Mouse (Mus musculus) midbrain, embryonic 14.5 days (tissue): ENCODE measurements around the gene Serpina3n. TPM values are rescaled to one million over a fixed set of nuclear protein-coding genes. Genes with fewer than 3 reads are reported as not detected.
"Not testable (repeated sequence)": the region's sequence is repeated elsewhere in the genome, so short reads cannot be mapped to it uniquely, and the experiment has no call there.

Experiments used
- ATAC-seq: fragments of 200-750 bp; cut with Nextera tagmentation; 2 replicates; pipeline ENCODE4 v1.8.0; 2017; ENCODE audit warnings: moderate number of reproducible peaks, moderate library complexity; ENCODE audit not compliant: low FRiP score, low TSS enrichment
- DNase-seq: peaks from one replicate; pipeline ENCODE4 v3.0.0-alpha.2; 2015
- H3K27ac ChIP-seq: fragments of 300-500 bp; sonication (generic); replicated peaks from 2 replicates; pipeline ENCODE4 v1.5.1; 2014; ENCODE audit warnings: mild to moderate bottlenecking, low read depth, low read length, moderate library complexity
- H3K27me3 ChIP-seq: fragments of 300-500 bp; sonication (generic); 2 replicates; pipeline ENCODE4 v1.6.1; 2014; ENCODE audit warnings: low read length, control low read depth, mixed read lengths; ENCODE audit not compliant: control insufficient read depth, insufficient read depth
- H3K36me3 ChIP-seq: fragments of 300-500 bp; sonication (generic); 2 replicates; pipeline ENCODE4 v1.6.1; 2014; ENCODE audit warnings: low read length, control low read depth; ENCODE audit not compliant: control insufficient read depth, insufficient read depth
- H3K4me1 ChIP-seq: fragments of 300-500 bp; sonication (generic); 2 replicates; pipeline ENCODE4 v1.6.1; 2014; ENCODE audit warnings: mild to moderate bottlenecking, antibody characterized with exemption, low read length, control low read depth; ENCODE audit not compliant: control insufficient read depth, insufficient read depth
- H3K4me2 ChIP-seq: fragments of 300-500 bp; sonication (generic); 2 replicates; pipeline ENCODE4 v1.6.1; 2014; ENCODE audit warnings: mild to moderate bottlenecking, low read length, moderate library complexity
- H3K4me3 ChIP-seq: fragments of 300-500 bp; sonication (generic); replicated peaks from 2 replicates; pipeline ENCODE4 v1.5.1; 2014; ENCODE audit warnings: low read depth, low read length
- H3K9ac ChIP-seq: fragments of 300-500 bp; sonication (generic); replicated peaks from 2 replicates; pipeline ENCODE4 v1.6.1; 2014; ENCODE audit warnings: mild to moderate bottlenecking, low read length, moderate library complexity
- H3K9me3 ChIP-seq: fragments of 300-500 bp; sonication (generic); 2 replicates; pipeline ENCODE4 v1.6.1; 2016; ENCODE audit warnings: low read length, control low read depth, mixed read lengths; ENCODE audit not compliant: control insufficient read depth
- WGBS: fragments of 180-500 bp; shearing (Covaris S2); extraction: QIAGEN DNeasy Blood & Tissue Kit; methylation state at CpG from one replicate; pipeline ENCODE4 v1.1.7; 2014; 5-methylcytosine and 5-hydroxymethylcytosine counted together
- polyA plus RNA-seq: library from polyadenylated mRNA; unstranded; fragments of >200 nt; fragmentation: Nextera tagmentation; extraction: Ambion mirVana; gene quantifications from 2 replicates; pipeline ENCODE4 v1.2.1, GENCODE M21; 2014

The Serpina3n gene
- polyA plus RNA-seq, 1 experiment from 2014 or later = 0.16 TPM

GRCm38 (mm10) chr12:104388477-104388876, 18.1 kb upstream of the Serpina3n start:
- H3K27ac ChIP-seq = no peak overlapping the region
- H3K4me3 ChIP-seq = no peak overlapping the region
- H3K27me3 ChIP-seq = no peaks in the 10 kb centered on the region
- no peaks in the 10 kb centered on the region for H3K9me3 ChIP-seq
- no peak for ATAC-seq
- H3K36me3 ChIP-seq = no peaks in the 10 kb centered on the region
- DNase-seq = no peak
- H3K4me2 ChIP-seq = no peak overlapping the region
- H3K9ac ChIP-seq = no peak overlapping the region
- H3K4me1 ChIP-seq = no peaks in the 10 kb centered on the region

GRCm38 (mm10) chr12:104391057-104391456, 15.5 kb upstream of the Serpina3n start:
- not testable (repeated sequence) for H3K36me3 ChIP-seq, H3K4me2 ChIP-seq, DNase-seq, H3K9me3 ChIP-seq, H3K9ac ChIP-seq, H3K27me3 ChIP-seq, H3K27ac ChIP-seq, ATAC-seq, H3K4me3 ChIP-seq, H3K4me1 ChIP-seq
- 60% methylated on average over 2 of the region's 2 CpGs for WGBS

- no peaks in the 10 kb centered on the region for H3K9me3 ChIP-seq
- no peak overlapping the region for H3K9ac ChIP-seq
- no peak overlapping the region for H3K27ac ChIP-seq
- ATAC-seq (no peak), DNase-seq (no peak)
- no peaks in the 10 kb centered on the region for H3K27me3 ChIP-seq
- no peak overlapping the region for H3K4me2 ChIP-seq
- no peak overlapping the region for H3K4me3 ChIP-seq
- WGBS = 87% methylated on average over 5 of the region's 5 CpGs
- H3K36me3 ChIP-seq = no peaks in the 10 kb centered on the region
- H3K4me1 ChIP-seq = no peaks in the 10 kb centered on the region
Observed at GRCm38 (mm10) chr12:104403968-104404367, 2.6 kb upstream of the Serpina3n start.

GRCm38 (mm10) chr12:104412507-104412906, 6.0 kb downstream of the Serpina3n start:
- no peak for DNase-seq
- H3K9ac ChIP-seq = no peak overlapping the region
- no peak overlapping the region for H3K4me2 ChIP-seq
- no peaks in the 10 kb centered on the region for H3K4me1 ChIP-seq
- no peak overlapping the region for H3K27ac ChIP-seq
- no peaks in the 10 kb centered on the region for H3K36me3 ChIP-seq
- ATAC-seq = no peak
- 90% methylated on average over 6 of the region's 6 CpGs for WGBS
- no peak overlapping the region for H3K4me3 ChIP-seq
- no peaks in the 10 kb centered on the region for H3K9me3 ChIP-seq
- no peaks in the 10 kb centered on the region for H3K27me3 ChIP-seq

GRCm38 (mm10) chr12:104414576-104414975, 8.0 kb downstream of the Serpina3n start:
- 60% methylated on average over 2 of the region's 2 CpGs for WGBS
- H3K9ac ChIP-seq = no peak overlapping the region
- H3K4me2 ChIP-seq = no peak overlapping the region
- no peaks in the 10 kb centered on the region for H3K4me1 ChIP-seq
- H3K27me3 ChIP-seq = no peaks in the 10 kb centered on the region
- H3K4me3 ChIP-seq = no peak overlapping the region
- DNase-seq = no peak
- H3K36me3 ChIP-seq = no peaks in the 10 kb centered on the region
- no peak for ATAC-seq
- no peak overlapping the region for H3K27ac ChIP-seq
- no peaks in the 10 kb centered on the region for H3K9me3 ChIP-seq

GRCm38 (mm10) chr12:104415625-104416315, 9.2 kb downstream of the Serpina3n start:
- H3K27me3 ChIP-seq = no peaks in the 10 kb centered on the region
- WGBS = 60% methylated on average over 6 of the region's 6 CpGs
- no peaks in the 10 kb centered on the region for H3K9me3 ChIP-seq
- H3K4me2 ChIP-seq = no peak overlapping the region
- H3K4me1 ChIP-seq = no peaks in the 10 kb centered on the region
- no peaks in the 10 kb centered on the region for H3K36me3 ChIP-seq
- no peak for ATAC-seq
- DNase-seq = no peak
- no peak overlapping the region for H3K4me3 ChIP-seq
- no peak overlapping the region for H3K9ac ChIP-seq
- no peak overlapping the region for H3K27ac ChIP-seq

- Histone ChIP-seq H3K36me3 (no peaks in the 10 kb centered on the region), H3K4me1 (no peaks in the 10 kb centered on the region), H3K4me3 (peak overlapping the region; percentile 5; the same call in 1 of the 2 replicates), H3K27ac (no peak overlapping the region), H3K4me2 (peak overlapping the region; percentile 52), H3K27me3 (no peaks in the 10 kb centered on the region), H3K9ac (no peak overlapping the region), H3K9me3 (no peaks in the 10 kb centered on the region)
- ATAC-seq (peak; percentile 74), DNase-seq (peak; percentile 92)
- WGBS = 20% methylated on average over 15 of the region's 17 CpGs
Observed at GRCm38 (mm10) chr12:104418340-104419135, 12.0 kb downstream of the Serpina3n start.

- 6% methylated on average over 2 of the region's 2 CpGs for WGBS
- H3K4me1 ChIP-seq = no peaks in the 10 kb centered on the region
- ATAC-seq (peak; percentile 9; the same call in 1 of the 2 replicates), DNase-seq (peak; percentile 55)
- no peak overlapping the region for H3K27ac ChIP-seq
- no peak overlapping the region for H3K4me2 ChIP-seq
- no peaks in the 10 kb centered on the region for H3K27me3 ChIP-seq
- H3K4me3 ChIP-seq = no peak overlapping the region
- no peak overlapping the region for H3K9ac ChIP-seq
- no peaks in the 10 kb centered on the region for H3K36me3 ChIP-seq
- no peaks in the 10 kb centered on the region for H3K9me3 ChIP-seq
Observed at GRCm38 (mm10) chr12:104419136-104419462, 12.6 kb downstream of the Serpina3n start.
